Mouse (Mus musculus) midbrain, embryonic 12.5 days (tissue): ENCODE measurements at regions not wholly inside any gene's neighbourhood (a gene's known extent, or its start where the extent isn't known, plus 50 kb on each side); places are given as distances from the start of the nearest gene placed in this dataset.

Experiments used
- ATAC-seq: fragments of 200-750 bp; cut with Nextera tagmentation; 2 replicates; pipeline ENCODE4 v1.8.0; 2017; ENCODE audit warnings: low read depth, moderate TSS enrichment, moderate library complexity; ENCODE audit not compliant: low FRiP score
- H3K27ac ChIP-seq: fragments of 300-500 bp; sonication (generic); replicated peaks from 2 replicates; pipeline ENCODE4 v1.5.1; 2016; ENCODE audit warnings: mild to moderate bottlenecking
- H3K27me3 ChIP-seq: fragments of 300-500 bp; sonication (generic); 2 replicates; pipeline ENCODE4 v1.6.1; 2016; ENCODE audit warnings: mild to moderate bottlenecking
- H3K36me3 ChIP-seq: fragments of 300-500 bp; sonication (generic); 2 replicates; pipeline ENCODE4 v1.6.1; 2016
- H3K4me1 ChIP-seq: fragments of 300-500 bp; sonication (generic); 2 replicates; pipeline ENCODE4 v1.6.1; 2016
- H3K4me2 ChIP-seq: fragments of 300-500 bp; sonication (generic); replicated peaks from 2 replicates; pipeline ENCODE4 v1.6.1; 2016; ENCODE audit warnings: mild to moderate bottlenecking, moderate library complexity
- H3K4me3 ChIP-seq: fragments of 300-500 bp; sonication (generic); 2 replicates; pipeline ENCODE4 v1.5.1; 2016; ENCODE audit warnings: mild to moderate bottlenecking
- H3K9ac ChIP-seq: fragments of 300-500 bp; sonication (generic); replicated peaks from 2 replicates; pipeline ENCODE4 v1.6.1; 2016; ENCODE audit warnings: mild to moderate bottlenecking, moderate library complexity
- H3K9me3 ChIP-seq: fragments of 300-500 bp; sonication (generic); 2 replicates; pipeline ENCODE4 v1.6.1; 2016; ENCODE audit warnings: mild to moderate bottlenecking
- WGBS: fragments of 180-500 bp; shearing (Covaris S2); methylation state at CpG from one replicate; pipeline ENCODE4 v1.1.7; 2016; 5-methylcytosine and 5-hydroxymethylcytosine counted together

- Histone ChIP-seq H3K36me3 (no peaks in the 10 kb centered on the region), H3K9ac (no peak overlapping the region), H3K27me3 (no peaks in the 10 kb centered on the region), H3K4me2 (no peak overlapping the region), H3K27ac (no peak overlapping the region), H3K9me3 (no peaks in the 10 kb centered on the region), H3K4me1 (no peaks in the 10 kb centered on the region), H3K4me3 (no peak overlapping the region)
- WGBS = 72% methylated on average over 4 of the region's 4 CpGs
- ATAC-seq = no peak
These were observed 67.5 kb downstream of the Sc5d start for GRCm38 (mm10) chr9:42196552-42196951.

- Histone ChIP-seq H3K4me2 (no peak overlapping the region), H3K36me3 (no peaks in the 10 kb centered on the region), H3K9me3 (no peaks in the 10 kb centered on the region), H3K27ac (no peak overlapping the region), H3K9ac (no peak overlapping the region), H3K4me3 (no peak overlapping the region), H3K4me1 (no peaks in the 10 kb centered on the region), H3K27me3 (no peaks in the 10 kb centered on the region)
- no peak for ATAC-seq
- WGBS = 85% methylated on average over 6 of the region's 6 CpGs
These were observed 67.9 kb downstream of the Sc5d start for GRCm38 (mm10) chr9:42196110-42196509.

GRCm38 (mm10) chr9:42195651-42196050 lies 68.4 kb downstream of the Sc5d start:
- WGBS = 82% methylated on average over 8 of the region's 8 CpGs
- Histone ChIP-seq H3K9me3 (no peaks in the 10 kb centered on the region), H3K27ac (no peak overlapping the region), H3K9ac (no peak overlapping the region), H3K4me1 (no peaks in the 10 kb centered on the region), H3K27me3 (no peaks in the 10 kb centered on the region), H3K4me2 (no peak overlapping the region), H3K36me3 (no peaks in the 10 kb centered on the region), H3K4me3 (no peak overlapping the region)
- no peak for ATAC-seq

GRCm38 (mm10) chr9:42194939-42195338 lies 69.1 kb downstream of the Sc5d start:
- Histone ChIP-seq H3K4me3 (no peak overlapping the region), H3K9ac (no peak overlapping the region), H3K36me3 (no peaks in the 10 kb centered on the region), H3K4me1 (no peaks in the 10 kb centered on the region), H3K27ac (no peak overlapping the region), H3K4me2 (no peak overlapping the region), H3K9me3 (no peaks in the 10 kb centered on the region), H3K27me3 (no peaks in the 10 kb centered on the region)
- 92% methylated on average over 6 of the region's 6 CpGs for WGBS
- ATAC-seq = no peak

GRCm38 (mm10) chr9:42194176-42194575 lies 69.9 kb downstream of the Sc5d start:
- no peak for ATAC-seq
- H3K36me3 ChIP-seq = no peaks in the 10 kb centered on the region
- no peak overlapping the region for H3K27ac ChIP-seq
- H3K27me3 ChIP-seq = no peaks in the 10 kb centered on the region
- no peaks in the 10 kb centered on the region for H3K9me3 ChIP-seq
- H3K4me2 ChIP-seq = no peak overlapping the region
- H3K4me1 ChIP-seq = no peaks in the 10 kb centered on the region
- H3K9ac ChIP-seq = no peak overlapping the region
- no peak overlapping the region for H3K4me3 ChIP-seq
- WGBS = 87% methylated on average over 2 of the region's 2 CpGs

GRCm38 (mm10) chr9:42192967-42193733 lies 69.1 kb upstream of the Sorl1 start:
- Histone ChIP-seq H3K4me3 (no peak overlapping the region), H3K27ac (no peak overlapping the region), H3K4me2 (no peak overlapping the region), H3K27me3 (no peaks in the 10 kb centered on the region), H3K9ac (no peak overlapping the region), H3K4me1 (no peaks in the 10 kb centered on the region), H3K36me3 (no peaks in the 10 kb centered on the region), H3K9me3 (no peaks in the 10 kb centered on the region)
- no peak for ATAC-seq
- WGBS = 83% methylated on average over 11 of the region's 12 CpGs

GRCm38 (mm10) chr9:42187371-42188228 lies 63.5 kb upstream of the Sorl1 start:
- Histone ChIP-seq H3K9me3 (no peaks in the 10 kb centered on the region), H3K36me3 (no peaks in the 10 kb centered on the region), H3K27ac (no peak overlapping the region), H3K4me2 (no peak overlapping the region), H3K27me3 (no peaks in the 10 kb centered on the region), H3K4me3 (no peak overlapping the region), H3K9ac (no peak overlapping the region), H3K4me1 (peaks cover 24% of the 10 kb centered on the region)
- ATAC-seq = no peak
- WGBS = 93% methylated on average over 6 of the region's 6 CpGs

- no peaks in the 10 kb centered on the region for H3K9me3 ChIP-seq
- ATAC-seq = no peak
- 0 out of 2 replicates have a peak overlapping the region, but pooled peaks have one; percentile 39 for H3K27ac ChIP-seq
- H3K36me3 ChIP-seq = no peaks in the 10 kb centered on the region
- H3K4me2 ChIP-seq = no peak overlapping the region
- no peaks in the 10 kb centered on the region for H3K27me3 ChIP-seq
- 77% methylated on average over 3 of the region's 3 CpGs for WGBS
- no peak overlapping the region for H3K9ac ChIP-seq
- peaks cover 26% of the 10 kb centered on the region for H3K4me1 ChIP-seq
- no peak overlapping the region for H3K4me3 ChIP-seq
These were observed 60.1 kb upstream of the Sorl1 start for GRCm38 (mm10) chr9:42184104-42184635.

GRCm38 (mm10) chr9:42183448-42183847 lies 59.4 kb upstream of the Sorl1 start:
- peak overlapping the region; percentile 49 for H3K27ac ChIP-seq
- ATAC-seq = no peak
- H3K9ac ChIP-seq = no peak overlapping the region
- no peak overlapping the region for H3K4me2 ChIP-seq
- 35% methylated on average over 5 of the region's 5 CpGs for WGBS
- H3K27me3 ChIP-seq = no peaks in the 10 kb centered on the region
- no peak overlapping the region for H3K4me3 ChIP-seq
- H3K36me3 ChIP-seq = no peaks in the 10 kb centered on the region
- H3K4me1 ChIP-seq = peaks cover 33% of the 10 kb centered on the region
- no peaks in the 10 kb centered on the region for H3K9me3 ChIP-seq

GRCm38 (mm10) chr9:42182400-42182799 lies 58.3 kb upstream of the Sorl1 start:
- no peaks in the 10 kb centered on the region for H3K27me3 ChIP-seq
- peaks cover 34% of the 10 kb centered on the region for H3K4me1 ChIP-seq
- 97% methylated on average over 3 of the region's 3 CpGs for WGBS
- no peak overlapping the region for H3K27ac ChIP-seq
- no peak overlapping the region for H3K9ac ChIP-seq
- H3K4me2 ChIP-seq = no peak overlapping the region
- no peak overlapping the region for H3K4me3 ChIP-seq
- no peaks in the 10 kb centered on the region for H3K9me3 ChIP-seq
- H3K36me3 ChIP-seq = no peaks in the 10 kb centered on the region
- ATAC-seq = no peak

GRCm38 (mm10) chr9:42180152-42180551 lies 56.1 kb upstream of the Sorl1 start:
- Histone ChIP-seq H3K27me3 (no peaks in the 10 kb centered on the region), H3K4me3 (no peak overlapping the region), H3K4me2 (no peak overlapping the region), H3K9me3 (no peaks in the 10 kb centered on the region), H3K4me1 (peaks cover 31% of the 10 kb centered on the region), H3K36me3 (no peaks in the 10 kb centered on the region), H3K9ac (no peak overlapping the region), H3K27ac (no peak overlapping the region)
- ATAC-seq = no peak
- WGBS = 87% methylated on average over 4 of the region's 4 CpGs

GRCm38 (mm10) chr9:42178759-42179377 lies 54.8 kb upstream of the Sorl1 start:
- no peaks in the 10 kb centered on the region for H3K36me3 ChIP-seq
- no peak overlapping the region for H3K9ac ChIP-seq
- H3K27ac ChIP-seq = peak overlapping the region; percentile 82
- peaks cover 30% of the 10 kb centered on the region for H3K4me1 ChIP-seq
- no peak overlapping the region for H3K4me2 ChIP-seq
- no peak overlapping the region for H3K4me3 ChIP-seq
- 12% methylated on average over 4 of the region's 4 CpGs for WGBS
- H3K27me3 ChIP-seq = no peaks in the 10 kb centered on the region
- peak; percentile 92 for ATAC-seq
- no peaks in the 10 kb centered on the region for H3K9me3 ChIP-seq
